Mouse (Mus musculus) forebrain, embryonic 16.5 days (tissue): ENCODE data around the gene Npr3. TPM values are rescaled to one million over a fixed set of nuclear protein-coding genes. Genes with fewer than 3 reads are reported as not detected.

Experiments used
- ATAC-seq: fragments of 200-750 bp; cut with Nextera tagmentation; 2 replicates; pipeline ENCODE4 v1.8.0; 2017; ENCODE audit warnings: mild to moderate bottlenecking, moderate library complexity
- H3K27ac ChIP-seq: fragments of 300-500 bp; sonication (generic); 2 replicates; pipeline ENCODE4 v1.5.1; 2014; ENCODE audit warnings: low read length, control low read depth
- H3K27me3 ChIP-seq: fragments of 300-500 bp; sonication (generic); replicated peaks from 2 replicates; pipeline ENCODE4 v1.6.1; 2014; ENCODE audit warnings: low read length; ENCODE audit not compliant: control insufficient read depth, insufficient read depth
- H3K36me3 ChIP-seq: fragments of 300-500 bp; sonication (generic); 2 replicates; pipeline ENCODE4 v1.6.1; 2014; ENCODE audit not compliant: control insufficient read depth, insufficient read depth
- H3K4me1 ChIP-seq: fragments of 300-500 bp; sonication (generic); replicated peaks from 2 replicates; pipeline ENCODE4 v1.6.1; 2014; ENCODE audit warnings: low read length; ENCODE audit not compliant: control insufficient read depth, insufficient read depth
- H3K4me2 ChIP-seq: fragments of 300-500 bp; sonication (generic); 2 replicates; pipeline ENCODE4 v1.6.1; 2014; ENCODE audit warnings: mild to moderate bottlenecking, low read length, control low read depth
- H3K4me3 ChIP-seq: fragments of 300-500 bp; sonication (generic); replicated peaks from 2 replicates; pipeline ENCODE4 v1.5.1; 2014; ENCODE audit warnings: mild to moderate bottlenecking, low read length, control low read depth
- H3K9ac ChIP-seq: fragments of 300-500 bp; sonication (generic); replicated peaks from 2 replicates; pipeline ENCODE4 v1.6.1; 2014; ENCODE audit warnings: low read depth, low read length, control low read depth
- H3K9me3 ChIP-seq: fragments of 300-500 bp; sonication (generic); 2 replicates; pipeline ENCODE4 v1.6.1; 2016; ENCODE audit warnings: low read length; ENCODE audit not compliant: control insufficient read depth
- WGBS: fragments of 180-500 bp; shearing (Covaris S2); extraction: QIAGEN DNeasy Blood & Tissue Kit; methylation state at CpG from one replicate; pipeline ENCODE4 v1.1.7; 2014; 5-methylcytosine and 5-hydroxymethylcytosine counted together
- polyA plus RNA-seq: library from polyadenylated mRNA; unstranded; fragments of >200 nt; fragmentation: Nextera tagmentation; extraction: Ambion mirVana; gene quantifications from 2 replicates; pipeline ENCODE4 v1.2.1, GENCODE M21; 2015

The Npr3 gene
- polyA plus RNA-seq, 1 experiment from 2014 or later = 1.5 TPM

DNA sequence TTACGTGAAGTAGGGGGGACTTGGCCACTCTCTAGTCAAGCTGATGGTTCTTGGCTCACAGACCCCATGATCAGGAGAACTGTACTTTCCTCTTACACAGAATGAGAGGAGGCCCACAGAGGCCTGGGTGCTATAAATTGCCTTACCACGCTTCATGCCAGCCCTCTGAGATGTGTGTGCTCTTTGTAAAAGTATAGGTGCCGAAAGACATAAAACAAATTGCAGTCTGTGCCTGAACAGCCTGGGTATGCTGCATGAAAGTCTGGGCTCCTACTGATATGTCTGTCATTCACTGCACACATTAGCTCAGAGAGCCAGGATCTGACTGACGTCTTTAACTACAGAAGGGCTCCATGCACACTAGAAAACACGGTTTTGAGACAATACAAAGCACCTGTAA is 9.9 kb downstream of the Npr3 start:
- no peak overlapping the region for H3K4me2 ChIP-seq
- 81% methylated on average over 5 of the region's 5 CpGs for WGBS
- no peak overlapping the region for H3K4me3 ChIP-seq

DNA sequence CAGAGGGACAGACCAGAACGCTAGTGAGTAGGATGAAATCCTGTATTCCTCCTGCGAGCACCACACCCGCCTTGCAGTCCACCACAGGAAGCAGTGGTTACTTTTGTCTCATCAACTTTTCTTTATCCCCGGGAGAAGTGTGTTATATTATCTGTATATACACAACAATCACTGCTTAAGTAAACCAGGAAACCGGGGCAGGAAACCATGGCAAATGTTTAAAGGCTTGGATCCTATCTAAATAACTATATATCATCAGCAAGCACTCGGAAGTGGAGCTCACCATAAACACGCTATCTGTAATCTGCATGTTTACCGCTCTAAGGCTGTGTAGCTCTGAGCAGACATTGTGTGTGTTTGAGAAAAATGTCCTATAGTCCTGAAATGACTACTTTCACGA is 13.1 kb downstream of the Npr3 start:
- no peaks in the 10 kb centered on the region for H3K4me1 ChIP-seq
- no peaks in the 10 kb centered on the region for H3K9me3 ChIP-seq
- no peaks in the 10 kb centered on the region for H3K36me3 ChIP-seq
- H3K9ac ChIP-seq = no peak overlapping the region
- H3K27me3 ChIP-seq = no peaks in the 10 kb centered on the region
- H3K27ac ChIP-seq = no peak overlapping the region
- WGBS = 87% methylated on average over 9 of the region's 9 CpGs
- no peak overlapping the region for H3K4me2 ChIP-seq
- H3K4me3 ChIP-seq = no peak overlapping the region
- ATAC-seq = no peak

More for the DNA sequence above, 9.9 kb downstream of the Npr3 start:
- Histone ChIP-seq H3K4me1 (no peaks in the 10 kb centered on the region), H3K36me3 (no peaks in the 10 kb centered on the region), H3K27ac (no peak overlapping the region), H3K27me3 (0 out of 2 replicates have a peak, but pooled peaks cover 1% of the 10 kb centered on the region), H3K9ac (no peak overlapping the region), H3K9me3 (no peaks in the 10 kb centered on the region)
- no peak for ATAC-seq

DNA sequence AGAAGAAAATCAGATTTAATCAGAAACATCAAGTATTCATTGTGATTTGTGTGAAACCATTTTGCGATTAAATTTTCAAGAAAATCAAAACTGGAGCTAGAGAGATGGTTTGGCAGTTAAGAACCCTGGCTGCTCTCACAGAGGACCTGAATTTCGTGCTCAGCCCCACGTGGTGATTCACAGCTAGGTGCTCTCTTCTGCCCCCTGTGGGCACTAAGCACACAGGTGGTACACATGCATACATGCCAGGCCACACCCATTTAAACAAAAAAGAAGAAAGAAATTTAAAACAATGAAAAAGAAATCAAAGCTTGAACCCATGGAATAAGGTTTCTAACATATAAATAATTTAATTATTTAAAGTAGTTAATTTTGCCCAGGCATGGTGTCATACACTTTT is 15.7 kb downstream of the Npr3 start:
- no peak overlapping the region for H3K9ac ChIP-seq
- H3K27ac ChIP-seq = no peak overlapping the region
- H3K4me1 ChIP-seq = no peaks in the 10 kb centered on the region
- no peaks in the 10 kb centered on the region for H3K27me3 ChIP-seq
- no peaks in the 10 kb centered on the region for H3K36me3 ChIP-seq
- ATAC-seq = no peak
- H3K9me3 ChIP-seq = no peaks in the 10 kb centered on the region
- H3K4me3 ChIP-seq = no peak overlapping the region
- WGBS = 65% methylated on average over 3 of the region's 3 CpGs
- no peak overlapping the region for H3K4me2 ChIP-seq

DNA sequence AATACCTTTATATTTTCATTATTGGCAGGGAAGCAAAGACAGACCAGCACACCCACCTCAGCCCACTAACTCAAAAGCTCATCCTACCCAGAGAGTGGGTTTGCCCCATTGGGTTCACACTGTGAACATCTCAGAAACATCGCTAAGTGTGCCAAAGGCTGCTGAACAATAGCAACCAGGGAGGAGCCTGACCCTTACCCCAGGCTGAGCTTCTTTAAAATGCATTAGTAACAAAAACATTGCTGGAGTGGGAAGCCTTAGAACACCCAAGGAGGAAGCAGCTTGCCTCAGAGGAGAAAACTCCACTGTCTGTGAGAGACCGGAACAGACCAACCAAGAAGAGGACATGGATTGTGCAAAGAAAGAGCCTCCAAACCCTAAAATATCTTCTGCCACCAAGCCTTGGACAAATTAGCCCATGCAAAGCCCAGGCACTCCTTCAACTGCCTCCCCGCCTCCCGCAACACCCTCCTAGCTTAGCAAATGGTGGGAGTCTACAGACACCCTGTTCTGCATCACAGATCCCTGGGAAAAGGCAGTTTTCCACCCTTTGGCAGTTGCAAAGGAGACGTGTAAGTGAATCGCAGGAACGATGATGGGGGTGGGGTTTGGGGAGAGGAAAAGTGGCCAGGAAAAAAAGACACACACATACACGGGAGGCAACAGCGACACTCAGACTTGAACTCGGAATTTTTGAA is 24.4 kb downstream of the Npr3 start:
- 68% methylated on average over 10 of the region's 10 CpGs for WGBS
- Histone ChIP-seq H3K9ac (no peak overlapping the region), H3K4me2 (no peak overlapping the region), H3K27me3 (no peaks in the 10 kb centered on the region), H3K36me3 (no peaks in the 10 kb centered on the region), H3K9me3 (no peaks in the 10 kb centered on the region), H3K4me3 (no peak overlapping the region), H3K27ac (no peak overlapping the region), H3K4me1 (no peaks in the 10 kb centered on the region)
- no peak for ATAC-seq

DNA sequence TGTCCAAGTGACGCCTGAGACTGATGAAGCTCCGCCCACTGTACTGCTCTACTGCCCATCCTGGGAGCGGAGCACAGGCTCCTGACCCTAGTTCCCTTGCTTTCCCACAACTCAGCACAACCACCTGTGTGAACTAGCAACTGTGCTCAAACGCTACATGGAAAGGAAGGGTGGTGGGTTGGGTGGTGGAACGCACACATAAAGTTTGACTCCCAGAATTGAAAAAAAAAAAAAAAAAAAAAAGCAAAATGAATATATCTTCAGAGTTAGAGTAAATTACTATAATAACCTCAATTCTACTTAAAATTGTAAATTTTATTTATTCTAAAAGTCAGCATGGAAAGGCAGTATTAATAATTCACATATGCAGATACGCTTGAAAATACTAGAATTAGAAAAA is 25.3 kb downstream of the Npr3 start:
- 90% methylated on average over 6 of the region's 6 CpGs for WGBS
- Histone ChIP-seq H3K9ac (no peak overlapping the region), H3K9me3 (no peaks in the 10 kb centered on the region), H3K4me3 (no peak overlapping the region), H3K4me1 (no peaks in the 10 kb centered on the region), H3K27me3 (no peaks in the 10 kb centered on the region), H3K36me3 (no peaks in the 10 kb centered on the region), H3K27ac (no peak overlapping the region), H3K4me2 (no peak overlapping the region)
- ATAC-seq = no peak

DNA sequence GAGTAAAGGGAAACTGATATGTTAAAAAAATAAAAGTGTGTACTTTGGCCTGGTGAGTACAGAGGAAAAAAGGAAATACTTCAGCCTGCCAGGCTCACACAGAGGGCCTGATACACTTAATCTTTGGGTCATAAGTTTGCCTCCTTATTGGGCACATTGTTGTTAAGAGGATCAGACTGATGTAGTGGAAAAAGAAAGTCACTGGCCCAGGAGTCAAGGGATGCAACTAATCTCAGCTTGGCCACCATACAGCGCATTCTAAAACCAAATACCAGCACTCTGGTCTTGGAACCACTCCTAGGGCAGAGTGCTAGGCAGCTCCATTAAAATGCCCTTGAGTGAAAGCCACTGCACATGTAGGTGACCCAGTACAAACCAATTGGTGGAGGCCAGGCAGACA is 28.8 kb downstream of the Npr3 start:
- no peaks in the 10 kb centered on the region for H3K36me3 ChIP-seq
- H3K4me3 ChIP-seq = no peak overlapping the region
- no peaks in the 10 kb centered on the region for H3K27me3 ChIP-seq
- no peaks in the 10 kb centered on the region for H3K9me3 ChIP-seq
- ATAC-seq = no peak
- H3K27ac ChIP-seq = no peak overlapping the region
- H3K4me2 ChIP-seq = no peak overlapping the region
- H3K9ac ChIP-seq = no peak overlapping the region
- 97% methylated on average over 1 of the region's 1 CpGs for WGBS
- no peaks in the 10 kb centered on the region for H3K4me1 ChIP-seq

DNA sequence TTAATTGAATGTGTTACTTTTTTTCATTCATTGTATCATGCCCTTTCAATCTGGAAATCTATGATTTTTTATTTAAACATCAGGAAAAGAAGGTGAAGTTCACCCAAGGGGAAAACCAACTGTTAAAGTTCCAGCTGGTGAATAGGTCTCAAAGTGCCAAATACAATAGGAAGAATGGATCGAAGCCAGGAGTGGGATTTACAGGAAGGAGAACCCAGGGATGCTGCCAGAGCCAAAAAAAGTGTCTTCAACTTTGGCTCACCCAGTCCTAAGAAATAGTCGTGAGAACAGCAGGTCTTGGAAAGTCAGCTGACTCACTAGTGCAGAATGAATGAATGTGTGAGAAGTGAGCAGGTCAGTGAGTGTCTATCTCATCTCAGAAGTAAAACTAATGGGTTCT is 29.8 kb downstream of the Npr3 start:
- no peaks in the 10 kb centered on the region for H3K9me3 ChIP-seq
- WGBS = 69% methylated on average over 2 of the region's 2 CpGs
- H3K4me3 ChIP-seq = no peak overlapping the region
- no peak overlapping the region for H3K27ac ChIP-seq
- no peak overlapping the region for H3K4me2 ChIP-seq
- H3K27me3 ChIP-seq = no peaks in the 10 kb centered on the region
- no peaks in the 10 kb centered on the region for H3K4me1 ChIP-seq
- no peak for ATAC-seq
- H3K36me3 ChIP-seq = no peaks in the 10 kb centered on the region
- H3K9ac ChIP-seq = no peak overlapping the region

DNA sequence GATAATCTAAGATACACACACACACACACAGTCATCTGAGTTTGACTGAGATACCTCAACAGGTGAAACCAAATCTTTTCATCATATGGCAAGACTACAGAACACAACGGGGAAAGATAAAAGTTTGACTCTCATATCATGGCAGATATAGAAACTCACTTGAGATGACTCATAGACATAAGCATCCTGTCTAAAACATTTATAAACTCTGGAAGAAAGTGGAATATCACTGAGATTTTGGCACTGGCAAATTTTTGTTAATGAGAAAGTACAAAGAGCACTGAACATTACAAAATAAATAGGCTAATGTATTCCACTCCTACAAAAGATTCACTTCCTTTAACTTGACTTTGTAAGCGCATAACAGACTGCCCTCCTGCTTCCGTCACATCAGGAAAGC is 40.2 kb downstream of the Npr3 start:
- Histone ChIP-seq H3K4me3 (no peak overlapping the region), H3K9ac (no peak overlapping the region), H3K9me3 (no peaks in the 10 kb centered on the region), H3K27me3 (no peaks in the 10 kb centered on the region), H3K4me1 (no peaks in the 10 kb centered on the region), H3K36me3 (no peaks in the 10 kb centered on the region), H3K27ac (no peak overlapping the region), H3K4me2 (no peak overlapping the region)
- ATAC-seq = no peak
- WGBS = 85% methylated on average over 3 of the region's 3 CpGs

DNA sequence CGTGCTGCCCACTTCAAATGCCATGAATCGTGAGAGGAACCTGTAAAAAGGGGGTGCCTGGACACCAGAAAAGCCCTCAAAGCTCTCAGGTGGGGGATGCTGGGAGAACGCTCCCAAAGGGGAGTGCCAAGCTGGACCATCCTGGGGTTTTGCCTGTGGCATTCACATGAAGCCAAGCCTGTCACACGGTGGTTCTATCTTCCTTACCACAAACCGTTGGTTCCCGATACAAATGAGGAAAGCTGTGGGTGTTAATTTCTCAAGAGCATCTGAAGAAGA is 43.6 kb downstream of the Npr3 start:
- no peaks in the 10 kb centered on the region for H3K4me1 ChIP-seq
- no peaks in the 10 kb centered on the region for H3K27me3 ChIP-seq
- WGBS = 89% methylated on average over 6 of the region's 6 CpGs
- H3K4me3 ChIP-seq = no peak overlapping the region
- no peaks in the 10 kb centered on the region for H3K9me3 ChIP-seq
- no peaks in the 10 kb centered on the region for H3K36me3 ChIP-seq
- ATAC-seq = no peak
- H3K4me2 ChIP-seq = no peak overlapping the region
- H3K9ac ChIP-seq = no peak overlapping the region
- no peak overlapping the region for H3K27ac ChIP-seq
